Mouse (Mus musculus): Measurements from ENCODE around the gene Gm6268. TPM values are rescaled to one million over a fixed set of nuclear protein-coding genes. Genes with fewer than 3 reads are reported as not detected.

Gm6268 gene
- total and polyA plus RNA-seq, 3 experiments, result not detected

DNA sequence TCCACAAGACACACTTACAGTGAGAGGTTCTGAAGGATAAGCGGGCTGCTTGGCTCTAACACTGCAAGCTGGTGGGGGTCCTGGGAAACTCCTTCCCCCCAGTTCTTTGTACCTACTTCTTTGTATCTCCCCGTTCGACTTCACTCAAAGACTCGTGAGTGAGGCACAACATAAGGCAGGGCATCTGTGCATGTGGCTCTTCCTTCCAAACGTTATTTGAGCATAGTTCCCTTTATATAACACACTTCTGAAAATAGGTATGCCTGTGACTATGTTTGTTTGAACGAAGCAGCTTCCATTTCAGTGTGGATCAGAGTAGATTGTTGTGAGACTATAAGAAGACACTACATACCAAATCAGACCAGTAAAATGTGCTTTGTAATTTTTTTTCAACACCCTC, 8.4 kb upstream of the Gm6268 start:
- Histone ChIP-seq H3K36me3 (ENCODE audit: control insufficient read depth in 1 of 2, insufficient read depth in 2 of 2, low read length in 2 of 2) (no peaks in the 10 kb centered on the region), H3K27ac (ENCODE audit: control insufficient read depth, low read depth, low read length) (no peak overlapping the region), H3K9me3 (replicated peaks; ENCODE audit: insufficient read depth, low read length) (no peaks in the 10 kb centered on the region), H3K4me3 (ENCODE audit: control insufficient read depth in 1 of 2, insufficient read depth in 1 of 2, low read depth in 2 of 2, low read length in 2 of 2) (no peak overlapping the region), H3K79me2 (ENCODE audit: control insufficient read depth, insufficient read depth, low read length, poor library complexity) (no peaks in the 10 kb centered on the region), H3K4me1 (ENCODE audit: control insufficient read depth in 1 of 2, insufficient read depth in 2 of 2, low read length in 2 of 2) (no peaks in the 10 kb centered on the region), H3K9ac (ENCODE audit: control insufficient read depth, low read depth, low read length, poor library complexity, severe bottlenecking) (no peak overlapping the region), H3K27me3 (ENCODE audit: control insufficient read depth in 1 of 2, insufficient read depth in 2 of 2, low read length in 2 of 2) (no peaks in the 10 kb centered on the region)
- DNase-seq (ENCODE audit: low read depth, low spot score), result no peak
- TF ChIP-seq ELF1 (IDR thresholded peaks at IDR 0.05; ENCODE audit: low read depth, low read length) (no peak), TCF12 (IDR thresholded peaks at IDR 0.05; ENCODE audit: low read depth, low read length) (no peak), TAL1 (IDR thresholded peaks at IDR 0.05; ENCODE audit: low read length) (no peak), BHLHE40 (IDR thresholded peaks at IDR 0.05; ENCODE audit: borderline replicate concordance, low read depth, low read length) (no peak), SMC3 (IDR thresholded peaks at IDR 0.05; ENCODE audit: low read depth, low read length) (no peak), ZNF384 (IDR thresholded peaks at IDR 0.05; ENCODE audit: low read depth, low read length) (no peak), EP300 (IDR thresholded peaks at IDR 0.05; ENCODE audit: low read depth in 1 of 2, low read length in 2 of 2) (no peak), MYC (IDR thresholded peaks at IDR 0.05; ENCODE audit: low read depth, low read length) (no peak), RAD21 (IDR thresholded peaks at IDR 0.05; ENCODE audit: low read depth, low read length) (no peak), CHD2 (IDR thresholded peaks at IDR 0.05; ENCODE audit: low read length) (no peak), MYB (IDR thresholded peaks at IDR 0.05; ENCODE audit: low read depth, low read length) (no peak), HCFC1 (IDR thresholded peaks at IDR 0.05; ENCODE audit: low read depth, low read length) (no peak), GABPA (IDR thresholded peaks at IDR 0.05; ENCODE audit: low read depth, low read length) (no peak), POLR2AphosphoS5 (IDR thresholded peaks at IDR 0.05; ENCODE audit: borderline replicate concordance, low read depth, low read length) (no peak)

DNA sequence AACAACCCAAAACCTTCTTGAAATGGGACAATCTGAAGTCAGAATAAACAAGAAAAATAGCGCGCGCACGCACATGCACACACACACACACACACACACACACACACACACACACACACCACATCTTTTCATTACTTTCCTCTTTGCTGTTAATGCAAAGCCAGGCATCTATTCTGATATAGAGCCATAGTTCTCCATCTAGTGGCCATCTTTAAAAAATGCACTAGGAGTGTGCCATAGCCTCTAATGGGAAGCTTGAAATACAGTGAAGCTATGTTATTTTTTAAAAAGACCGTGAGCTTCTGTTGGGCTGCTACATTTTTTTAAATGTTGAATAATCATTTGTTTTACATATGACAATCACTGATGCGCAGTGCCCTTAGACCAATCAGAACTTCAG, 7.8 kb upstream of the Gm6268 start:
- Histone ChIP-seq H3K79me2 (ENCODE audit: control insufficient read depth, insufficient read depth, low read length, poor library complexity) (no peaks in the 10 kb centered on the region), H3K4me3 (ENCODE audit: control insufficient read depth in 1 of 2, insufficient read depth in 1 of 2, low read depth in 2 of 2, low read length in 2 of 2) (no peak overlapping the region), H3K36me3 (ENCODE audit: control insufficient read depth in 1 of 2, insufficient read depth in 2 of 2, low read length in 2 of 2) (no peaks in the 10 kb centered on the region), H3K9ac (ENCODE audit: control insufficient read depth, low read depth, low read length, poor library complexity, severe bottlenecking) (no peak overlapping the region), H3K4me1 (ENCODE audit: control insufficient read depth in 1 of 2, insufficient read depth in 2 of 2, low read length in 2 of 2) (no peaks in the 10 kb centered on the region), H3K9me3 (replicated peaks; ENCODE audit: insufficient read depth, low read length) (no peaks in the 10 kb centered on the region), H3K27ac (ENCODE audit: control insufficient read depth, low read depth, low read length) (no peak overlapping the region), H3K27me3 (ENCODE audit: control insufficient read depth in 1 of 2, insufficient read depth in 2 of 2, low read length in 2 of 2) (no peaks in the 10 kb centered on the region)
- TF ChIP-seq HCFC1 (IDR thresholded peaks at IDR 0.05; ENCODE audit: low read depth, low read length) (no peak), SMC3 (IDR thresholded peaks at IDR 0.05; ENCODE audit: low read depth, low read length) (peak; percentile 46), CTCF (IDR thresholded peaks at IDR 0.05 in 2 of 3, conservative IDR thresholded peaks at IDR 0.05 in 1 of 3; ENCODE audit: control insufficient read depth in 1 of 3, insufficient read depth in 1 of 3, low read depth in 2 of 3, low read length in 3 of 3, poor library complexity in 1 of 3, severe bottlenecking in 1 of 3) (peak in 2 of 3 experiments; percentile 12 to 50; a peak in 3 of 6 replicates), RAD21 (IDR thresholded peaks at IDR 0.05; ENCODE audit: low read depth, low read length) (peak; percentile 29), NELFE (IDR thresholded peaks at IDR 0.05; ENCODE audit: low read depth, low read length) (no peak), CHD1 (IDR thresholded peaks at IDR 0.05; ENCODE audit: low read depth, low read length) (no peak), TBP (IDR thresholded peaks at IDR 0.05; ENCODE audit: low read depth, low read length) (no peak), POLR2AphosphoS5 (IDR thresholded peaks at IDR 0.05; ENCODE audit: borderline replicate concordance, low read depth, low read length) (no peak)
- DNase-seq (ENCODE audit: low read depth, low spot score), result peak; percentile 21

Data from MEL (cell line).